In genomic region chr12:106379151-106379594, GRCm38 (mm10) we compare ENCODE assay signal across 8 mouse cellular contexts.
DNase-seq lines count a peak whose midpoint lies in the region; ATAC-seq and TF ChIP-seq lines count a peak whose summit lies in the region.

No protein-coding gene starts in this region.

- no peak overlapping the region for H3K27ac ChIP-seq in forebrain, embryonic 11.5 days (ENCODE audit: low read depth, low read length)
- H3K27ac ChIP-seq in intestine, embryonic 15.5 days, result no peak overlapping the region
- no peak overlapping the region for H3K27ac ChIP-seq in liver, postnatal 0 days (ENCODE audit: low read depth)
- H3K27ac ChIP-seq in stomach, postnatal 0 days (replicated peaks), result no peak overlapping the region

- H3K4me2 ChIP-seq in forebrain, embryonic 11.5 days (ENCODE audit: low read depth, low read length, severe bottlenecking), result peak overlapping the region; percentile 61
- H3K4me2 ChIP-seq in intestine, embryonic 15.5 days (replicated peaks), result peak overlapping the region; percentile 51
- H3K4me2 ChIP-seq in liver, postnatal 0 days (ENCODE audit: low read depth, low read length), result peak overlapping the region; percentile 42
- 0 out of 2 replicates have a peak overlapping the region, but pooled peaks have one; percentile 23 for H3K4me2 ChIP-seq in stomach, postnatal 0 days (replicated peaks; ENCODE audit: low read depth)

- H3K27me3 ChIP-seq in forebrain, embryonic 11.5 days (ENCODE audit: control insufficient read depth, insufficient read depth, low read length), result 0 out of 2 replicates have a peak, but pooled peaks cover 4% of the 10 kb centered on the region
- 0 out of 2 replicates have a peak, but pooled peaks cover 3% of the 10 kb centered on the region for H3K27me3 ChIP-seq in intestine, embryonic 15.5 days (replicated peaks)
- H3K27me3 ChIP-seq in liver, postnatal 0 days (ENCODE audit: insufficient read depth, low read length), result no peaks in the 10 kb centered on the region
- H3K27me3 ChIP-seq in stomach, postnatal 0 days (ENCODE audit: control insufficient read depth, insufficient read depth, low read length), result no peaks in the 10 kb centered on the region

- H3K9me3 ChIP-seq in forebrain, embryonic 11.5 days (ENCODE audit: control insufficient read depth, low read length), result no peaks in the 10 kb centered on the region
- no peaks in the 10 kb centered on the region for H3K9me3 ChIP-seq in intestine, embryonic 15.5 days
- H3K9me3 ChIP-seq in liver, postnatal 0 days (ENCODE audit: low read length), result no peaks in the 10 kb centered on the region
- H3K9me3 ChIP-seq in stomach, postnatal 0 days (ENCODE audit: control insufficient read depth, low read length), result no peaks in the 10 kb centered on the region

- peak; percentile 46 for TF ChIP-seq CTCF in liver, postnatal 0 days (IDR thresholded peaks at IDR 0.05; ENCODE audit: low read depth)
- TF ChIP-seq CTCF in stomach, postnatal 0 days (IDR thresholded peaks at IDR 0.05; ENCODE audit: low read depth), result peak; percentile 67

- peak; percentile 74 for ATAC-seq in CD4-positive, CD25-positive, alpha-beta regulatory T cell, adult 4 months
- ATAC-seq in forebrain, embryonic 11.5 days (replicated peaks; ENCODE audit: low FRiP score), result peak; percentile 78
- ATAC-seq in intestine, embryonic 15.5 days, result no peak
- ATAC-seq in liver, postnatal 0 days, result no peak
- ATAC-seq in stomach, postnatal 0 days (ENCODE audit: low FRiP score, low TSS enrichment), result no peak
- no peak for ATAC-seq in granulocyte monocyte progenitor cell, adult 5-6 weeks (replicated peaks; ENCODE audit: poor library complexity, severe bottlenecking)

- no peaks in the 10 kb centered on the region for H3K36me3 ChIP-seq in forebrain, embryonic 11.5 days (ENCODE audit: control insufficient read depth, insufficient read depth, low read length)
- H3K36me3 ChIP-seq in intestine, embryonic 15.5 days, result no peaks in the 10 kb centered on the region
- H3K36me3 ChIP-seq in liver, postnatal 0 days (replicated peaks; ENCODE audit: insufficient read depth, low read length), result no peaks in the 10 kb centered on the region
- no peaks in the 10 kb centered on the region for H3K36me3 ChIP-seq in stomach, postnatal 0 days (ENCODE audit: control insufficient read depth, insufficient read depth, low read length)

- DNase-seq in WW6 (ENCODE audit: low read depth, low spot score), result peak; percentile 16
- DNase-seq in forebrain, embryonic 11.5 days (ENCODE audit: low spot score), result peak; percentile 76
- peak; percentile 24 for DNase-seq in liver, postnatal 0 days
- peak; percentile 18 for DNase-seq in stomach, postnatal 0 days (ENCODE audit: low spot score)
- no peak for DNase-seq in urinary bladder, postnatal 10 days (ENCODE audit: low spot score)

- TF ChIP-seq EP300 in liver, postnatal 0 days (IDR thresholded peaks at IDR 0.05; ENCODE audit: low read depth), result no peak
- TF ChIP-seq EP300 in stomach, postnatal 0 days (optimal IDR thresholded peaks at IDR 0.05), result no peak

- H3K4me3 ChIP-seq in forebrain, embryonic 11.5 days (ENCODE audit: low read depth, low read length), result peak overlapping the region; percentile 19; the same call in 1 of the 2 replicates
- H3K4me3 ChIP-seq in intestine, embryonic 15.5 days (replicated peaks), result peak overlapping the region; percentile 14
- no peak overlapping the region for H3K4me3 ChIP-seq in liver, postnatal 0 days (ENCODE audit: low read depth, low read length)
- H3K4me3 ChIP-seq in stomach, postnatal 0 days (ENCODE audit: low read depth, low read length), result no peak overlapping the region

- peak overlapping the region; percentile 55 for H3K9ac ChIP-seq in forebrain, embryonic 11.5 days (ENCODE audit: low read length)
- H3K9ac ChIP-seq in intestine, embryonic 15.5 days, result no peak overlapping the region
- no peak overlapping the region for H3K9ac ChIP-seq in liver, postnatal 0 days (replicated peaks)
- H3K9ac ChIP-seq in stomach, postnatal 0 days (ENCODE audit: low read length), result no peak overlapping the region

- 2% methylated on average over 14 of the region's 14 CpGs for WGBS in forebrain, embryonic 11.5 days
- 4% methylated on average over 14 of the region's 14 CpGs for WGBS in intestine, embryonic 15.5 days
- 6% methylated on average over 14 of the region's 14 CpGs for WGBS in liver, postnatal 0 days (ENCODE audit: insufficient replicate concordance)
- WGBS in stomach, postnatal 0 days, result 3% methylated on average over 14 of the region's 14 CpGs

- peaks cover 10% of the 10 kb centered on the region; the same call in 1 of the 2 replicates for H3K4me1 ChIP-seq in forebrain, embryonic 11.5 days (replicated peaks; ENCODE audit: control insufficient read depth, insufficient read depth, low read length)
- 0 out of 2 replicates have a peak, but pooled peaks cover 2% of the 10 kb centered on the region for H3K4me1 ChIP-seq in intestine, embryonic 15.5 days (replicated peaks)
- H3K4me1 ChIP-seq in liver, postnatal 0 days (ENCODE audit: insufficient read depth), result no peaks in the 10 kb centered on the region
- no peaks in the 10 kb centered on the region for H3K4me1 ChIP-seq in stomach, postnatal 0 days (replicated peaks; ENCODE audit: control insufficient read depth, insufficient read depth)

Comparison
In these comparisons a context has a peak if more than half of its experiments do, and no peak if none do; other contexts are left out.
1. ATAC-seq: peak in CD4-positive, CD25-positive, alpha-beta regulatory T cell, adult 4 months (single experiment) and forebrain, embryonic 11.5 days (single experiment); none in intestine, embryonic 15.5 days (single experiment), liver, postnatal 0 days (single experiment), stomach, postnatal 0 days (single experiment) and granulocyte monocyte progenitor cell, adult 5-6 weeks (single experiment).
2. H3K4me3 ChIP-seq: peak in forebrain, embryonic 11.5 days (single experiment) and intestine, embryonic 15.5 days (single experiment); none in liver, postnatal 0 days (single experiment) and stomach, postnatal 0 days (single experiment).
3. Peak in every context shown above with its lines, with median percentiles within 50 percentile points of each other: H3K4me2 ChIP-seq.